Mouse (Mus musculus) T-helper 17 cell (primary cell): ENCODE results near the gene Slc11a1.
"Not testable (repeated sequence)": the region's sequence is repeated elsewhere in the genome, so short reads cannot be mapped to it uniquely, and the experiment has no call there.

Experiments
- in situ Hi-C, 2 experiments: fragments of 300-600 bp; cut with MboI, MseI; formaldehyde crosslinking; loops; 1 replicate in 1 of 2; 2 replicates in 1 of 2; pipeline ENCODE4 v1.15.1; 2025; ENCODE audit warnings: high pct_unique_total_duplicates in 2 of 2

Slc11a1 gene

GRCm38 (mm10) chr1:74374980-74375379 lies at the start of gene Slc11a1:
Gene Slc11a1 (plus strand): TSS chr1:74375195.
- in situ Hi-C loops: loop anchor here (25.0 kb wide), 2 partner anchors 88 to 1112 kb away; partner anchors contain the start of genes Aamp (in 1 of the 2), Chpf (in 1 of the 2), Gpbar1 (in 1 of the 2) and Pnkd (in 1 of the 2)

DNA sequence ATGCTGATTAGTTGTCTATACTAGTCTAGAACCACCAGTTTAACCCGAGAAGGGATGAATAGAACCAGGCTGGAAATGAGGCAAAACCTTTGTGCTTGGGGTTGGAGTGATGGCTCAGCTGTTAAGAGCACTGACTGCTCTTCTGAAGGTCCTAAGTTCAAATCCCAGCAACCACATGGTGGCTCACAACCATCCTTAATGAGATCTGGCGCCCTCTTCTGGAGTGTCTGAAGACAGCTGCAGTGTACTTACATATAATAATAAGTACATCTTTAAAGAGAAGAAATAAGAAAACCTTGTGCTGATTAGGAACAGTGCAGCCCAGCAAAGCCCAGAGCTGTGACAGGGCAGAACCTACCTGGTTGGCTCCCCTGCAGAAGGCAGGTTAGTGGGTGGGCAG lies 48.1 kb upstream of the Slc11a1 start:
- in situ Hi-C loops: not testable (repeated sequence)

DNA sequence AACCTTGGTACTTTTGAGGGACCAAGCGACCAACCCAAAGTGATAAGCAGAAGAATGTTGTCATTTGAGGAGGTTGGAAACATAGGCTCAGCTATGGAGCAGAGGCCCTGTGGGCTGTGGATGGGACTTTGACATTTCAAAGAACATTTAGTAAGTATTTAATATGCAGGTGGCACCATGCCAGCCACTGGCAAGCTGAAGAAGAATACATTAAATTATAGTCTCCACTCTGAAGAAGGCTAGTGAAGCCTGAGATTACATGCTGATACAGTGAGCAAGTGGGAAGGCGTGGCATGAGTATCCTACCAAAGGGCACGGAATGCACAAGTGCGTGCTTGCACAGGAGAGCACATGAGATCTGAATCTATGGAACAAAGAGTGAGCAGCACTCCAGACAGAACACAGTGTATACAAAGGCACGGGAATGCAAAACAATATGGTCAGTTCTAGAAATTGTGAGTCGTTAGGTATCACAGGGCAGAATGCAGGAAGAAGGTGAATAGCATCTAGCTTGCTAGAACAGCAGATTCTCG lies 45.0 kb upstream of the Slc11a1 start:
- in situ Hi-C loops: loop anchor here in 1 of 2 experiments (10.0 kb wide), 1 partner anchor 805 kb away; the partner anchor contains the start of gene Slc23a3

GRCm38 (mm10) chr1:74331046-74331681 lies 43.8 kb upstream of the Slc11a1 start:
- in situ Hi-C loops: loop anchor here in 1 of 2 experiments (10.0 kb wide), 1 partner anchor 804 kb away; the partner anchor contains the start of gene Slc23a3

GRCm38 (mm10) chr1:74332241-74332763 lies 42.7 kb upstream of the Slc11a1 start:
- in situ Hi-C loops: loop anchor here in 1 of 2 experiments (10.0 kb wide), 1 partner anchor 802 kb away; the partner anchor contains the start of gene Slc23a3

DNA sequence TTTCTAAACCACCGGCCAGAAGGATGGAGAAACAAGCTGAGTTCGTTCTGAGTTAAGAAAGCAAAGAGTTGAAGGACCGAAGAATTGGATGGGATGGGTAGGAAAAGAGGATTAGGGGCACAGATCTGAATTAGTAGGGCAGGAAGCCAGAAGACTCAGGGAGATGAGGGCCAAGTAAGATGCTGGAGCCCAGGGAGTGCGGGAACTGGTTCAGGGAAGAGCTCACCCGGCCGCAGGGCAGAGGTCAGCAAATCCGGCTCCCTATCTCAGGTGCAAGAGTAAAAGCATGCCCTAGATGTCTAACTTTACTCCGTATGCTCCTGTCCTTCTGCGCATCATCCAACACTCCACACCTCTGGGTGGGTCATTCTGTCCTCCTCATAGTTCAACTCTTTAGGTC lies 42.1 kb upstream of the Slc11a1 start:
- in situ Hi-C loops: loop anchor here in 1 of 2 experiments (10.0 kb wide), 1 partner anchor 802 kb away; the partner anchor contains the start of gene Slc23a3

DNA sequence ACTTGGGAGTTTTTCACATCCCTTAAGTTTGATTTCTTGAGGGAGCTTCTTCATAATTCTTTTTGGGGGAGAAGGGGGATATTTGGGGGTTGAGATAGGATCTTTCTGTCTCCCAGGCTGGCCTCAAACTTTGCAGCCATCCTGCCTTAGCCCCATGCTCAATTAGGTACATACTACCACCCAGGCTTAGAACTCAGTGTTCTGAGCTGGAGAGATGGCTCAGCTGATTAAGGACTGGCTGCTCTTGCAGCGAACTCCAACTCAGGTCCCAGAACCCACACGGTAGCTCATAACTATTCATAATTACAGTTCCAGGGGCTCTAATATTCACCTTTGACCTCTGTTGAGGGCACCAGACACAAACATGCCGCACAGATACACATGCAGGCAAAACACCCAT lies 40.4 kb upstream of the Slc11a1 start:
- in situ Hi-C loops: loop anchor here in 1 of 2 experiments (10.0 kb wide), 1 partner anchor 800 kb away; the partner anchor contains the start of gene Slc23a3

- in situ Hi-C loops: loop anchor here in 1 of 2 experiments (10.0 kb wide), 1 partner anchor 800 kb away; the partner anchor contains the start of gene Slc23a3
Measured at GRCm38 (mm10) chr1:74335033-74335432, 40.0 kb upstream of the Slc11a1 start.

GRCm38 (mm10) chr1:74335436-74336170 lies 39.4 kb upstream of the Slc11a1 start:
- in situ Hi-C loops: loop anchor here in 1 of 2 experiments (10.0 kb wide), 1 partner anchor 799 kb away; the partner anchor contains the start of gene Slc23a3

GRCm38 (mm10) chr1:74337241-74337771 lies 37.7 kb upstream of the Slc11a1 start:
- in situ Hi-C loops: loop anchor here in 1 of 2 experiments (10.0 kb wide), 1 partner anchor 797 kb away; the partner anchor contains the start of gene Slc23a3

DNA sequence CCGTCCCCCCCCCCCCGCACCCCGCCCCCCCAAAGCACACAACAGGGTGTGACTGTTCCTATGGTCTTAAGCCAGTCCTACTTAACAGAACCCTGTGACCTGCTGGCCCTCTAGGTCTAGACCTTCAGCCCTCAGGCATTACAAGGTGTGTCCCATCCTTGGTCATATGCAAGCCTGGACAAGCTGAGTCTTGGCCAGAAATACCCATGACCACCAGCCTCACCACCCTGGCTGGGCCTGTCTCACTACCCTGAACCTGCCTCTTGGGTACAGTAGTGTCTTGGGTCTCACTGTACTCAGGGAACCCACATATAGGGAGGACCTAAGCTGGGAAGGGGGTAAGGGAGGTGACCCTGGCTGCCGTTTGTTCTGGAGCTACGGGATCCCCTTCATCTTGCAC lies 37.0 kb upstream of the Slc11a1 start:
- in situ Hi-C loops: loop anchor here in 1 of 2 experiments (10.0 kb wide), 1 partner anchor 797 kb away; the partner anchor contains the start of gene Slc23a3

DNA sequence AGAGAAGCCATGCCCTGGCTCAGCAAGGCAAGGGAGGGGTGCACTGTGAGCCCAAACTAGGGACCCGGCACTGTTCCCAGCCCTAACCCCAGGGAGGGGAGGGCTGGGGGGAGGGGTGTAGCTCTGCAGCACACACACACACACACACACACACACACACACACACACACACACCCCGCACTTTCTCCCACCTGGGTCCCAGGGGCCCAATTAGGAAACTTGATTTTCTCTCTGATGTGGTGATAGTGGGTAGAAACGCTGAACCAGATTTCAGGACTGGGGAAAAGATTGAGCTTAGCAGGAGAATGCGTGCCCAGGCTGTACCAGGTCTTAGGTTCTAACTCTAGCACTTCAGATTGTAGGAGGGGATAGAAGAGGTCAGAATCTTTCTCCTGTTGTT lies 36.4 kb upstream of the Slc11a1 start:
- in situ Hi-C loops: loop anchor here in 1 of 2 experiments (10.0 kb wide), 1 partner anchor 796 kb away; the partner anchor contains the start of gene Slc23a3

- in situ Hi-C loops: loop anchor here in 1 of 2 experiments (10.0 kb wide), 1 partner anchor 795 kb away; the partner anchor contains the start of gene Slc23a3
Measured at GRCm38 (mm10) chr1:74339917-74340316, 35.1 kb upstream of the Slc11a1 start.

GRCm38 (mm10) chr1:74340361-74340764 lies 34.6 kb upstream of the Slc11a1 start:
- in situ Hi-C loops: no loop called here

DNA sequence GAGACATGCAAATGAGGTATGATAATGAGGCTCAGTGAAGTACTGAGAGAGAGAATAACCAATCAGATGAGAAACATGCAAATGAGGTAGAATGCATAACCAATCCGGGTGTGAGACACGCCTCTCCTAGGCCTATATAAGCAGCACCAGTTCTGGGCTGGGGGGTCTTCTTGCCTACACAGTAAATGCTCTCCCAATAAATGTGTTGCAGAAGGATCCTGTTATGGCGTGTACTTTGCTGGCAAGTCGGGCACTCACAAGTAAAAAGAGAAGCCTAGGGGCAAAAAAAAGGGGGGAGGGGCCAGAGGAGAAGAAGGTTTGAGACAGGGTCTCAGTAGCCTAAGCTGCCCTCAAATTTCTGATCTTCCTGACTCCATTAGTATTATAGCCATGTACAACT lies 34.0 kb upstream of the Slc11a1 start:
- in situ Hi-C loops: not testable (repeated sequence)

DNA sequence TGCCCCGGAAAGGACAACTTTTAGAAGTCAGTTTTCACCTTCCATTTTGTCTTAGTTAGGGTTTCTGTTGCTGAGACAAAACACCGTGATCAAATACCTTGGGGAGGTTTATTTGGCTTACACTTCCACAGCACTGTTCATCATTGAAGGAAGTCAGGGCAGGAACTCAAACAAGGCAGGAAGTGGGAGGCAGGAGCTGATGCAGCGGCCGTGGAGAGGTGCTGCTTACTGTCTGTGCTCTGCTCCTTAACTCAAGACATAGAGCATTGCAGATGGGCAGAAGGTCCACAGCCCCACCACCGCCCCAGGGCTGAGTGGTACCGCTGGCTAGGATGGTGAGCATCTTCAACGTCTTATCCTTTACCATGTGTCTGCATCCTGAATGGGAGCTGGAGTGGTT lies 33.1 kb upstream of the Slc11a1 start:
- in situ Hi-C loops: no loop called here

DNA sequence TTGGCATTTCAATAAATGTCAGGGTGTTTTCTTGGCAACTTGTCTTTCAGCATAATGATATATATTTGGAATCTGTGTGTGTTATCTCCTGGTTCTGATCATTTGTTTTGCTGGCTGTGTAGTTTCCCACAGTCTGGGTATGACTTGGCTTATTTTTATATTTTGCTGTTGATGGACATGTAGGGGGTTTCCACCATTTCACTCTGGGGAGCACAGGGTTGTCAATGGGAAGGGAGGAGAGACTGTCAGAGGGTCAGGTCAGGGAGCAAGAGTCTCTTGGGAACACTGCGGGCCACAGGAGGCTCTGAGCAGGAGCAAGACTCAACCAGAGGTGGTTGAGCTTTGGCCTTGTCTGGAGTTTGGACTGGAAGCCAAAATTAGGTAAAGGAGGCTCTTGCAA lies 32.7 kb upstream of the Slc11a1 start:
- in situ Hi-C loops: no loop called here

- in situ Hi-C loops: no loop called here
Measured at GRCm38 (mm10) chr1:74343161-74343560, 31.8 kb upstream of the Slc11a1 start.

DNA sequence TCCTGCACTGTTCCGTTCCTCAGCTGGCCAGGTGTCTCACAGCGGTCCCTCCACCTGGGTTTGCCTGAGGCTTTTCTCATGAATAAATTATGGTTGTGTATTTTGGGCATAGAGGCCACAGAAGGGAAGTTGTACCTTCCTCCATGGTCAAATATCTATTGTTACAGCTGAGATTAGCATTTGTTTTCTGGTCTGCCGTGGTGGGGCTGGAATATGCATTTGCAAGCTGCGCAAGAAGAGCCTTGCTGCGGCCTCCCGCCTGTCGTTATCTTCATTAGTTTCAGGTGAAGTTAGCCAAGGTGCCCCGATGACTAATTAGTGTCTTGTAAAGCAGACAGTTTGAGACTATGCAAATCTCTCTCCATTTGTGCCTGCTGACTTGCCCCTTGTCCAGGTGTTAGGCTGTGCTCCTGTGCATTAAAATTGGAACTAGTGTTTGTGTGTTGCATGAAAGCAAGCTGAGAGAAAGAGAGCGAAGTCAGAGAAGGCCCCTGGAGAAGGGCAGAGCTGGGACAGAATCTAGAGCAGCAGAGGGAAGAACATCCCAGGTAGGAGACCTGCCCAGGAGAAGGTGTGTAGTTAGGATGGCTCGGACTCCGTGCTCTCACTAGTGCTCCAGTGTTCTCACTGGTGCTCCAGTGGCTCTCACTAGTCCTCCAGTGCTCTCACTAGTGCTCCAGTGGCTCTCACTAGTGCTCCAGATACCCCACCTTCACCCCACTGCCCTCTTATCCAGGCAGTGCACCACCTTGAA lies 30.7 kb upstream of the Slc11a1 start:
- in situ Hi-C loops: no loop called here

DNA sequence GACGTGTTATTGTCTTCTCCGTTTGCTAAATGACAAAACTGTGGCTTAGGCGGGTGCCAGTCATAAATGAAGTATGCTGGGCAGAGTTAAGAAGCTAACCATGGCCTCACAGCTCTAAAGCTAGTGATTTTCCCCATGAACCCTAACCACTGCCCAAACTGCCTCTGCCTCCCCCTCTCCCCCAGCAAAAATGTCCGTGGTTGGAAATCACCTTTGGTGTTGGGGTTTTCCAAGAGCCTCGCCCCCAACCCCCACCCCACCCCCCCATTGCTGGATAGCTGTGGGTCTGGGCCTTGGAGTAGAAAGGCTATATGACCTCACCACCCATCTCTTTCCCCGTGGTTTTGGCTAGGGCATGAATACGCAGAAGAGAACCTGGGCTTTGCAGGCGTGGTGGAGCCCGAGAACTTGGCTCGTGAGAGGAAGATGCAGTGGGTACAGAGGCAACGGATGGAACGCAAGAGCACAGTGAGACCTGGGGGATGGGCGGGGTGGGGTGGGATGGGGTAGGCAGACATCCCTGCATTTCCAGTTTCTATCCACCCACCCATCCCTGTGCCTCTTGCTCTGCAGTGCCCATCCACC lies 23.7 kb upstream of the Slc11a1 start:
- in situ Hi-C loops: no loop called here
